Mouse (Mus musculus): ENCODE measurements around the gene Slc2a10. TPM values are rescaled to one million over a fixed set of nuclear protein-coding genes. Genes with fewer than 3 reads are reported as not detected.

The Slc2a10 gene
- polyA plus RNA-seq, 1 experiment from 2014 or later, result 6.3 TPM

GRCm38 (mm10) chr2:165561861-165562260 lies 58.3 kb downstream of the Slc2a10 start:
- Histone ChIP-seq H3K4me1 (replicated peaks) (peaks cover 51% of the 10 kb centered on the region), H3K36me3 (no peaks in the 10 kb centered on the region), H3K27ac (no peak overlapping the region), H3K4me2 (no peak overlapping the region), H3K9ac (replicated peaks) (no peak overlapping the region), H3K9me3 (no peaks in the 10 kb centered on the region), H3K4me3 (replicated peaks) (no peak overlapping the region), H3K27me3 (peaks cover 63% of the 10 kb centered on the region)
- no peak for ATAC-seq (ENCODE audit: insufficient number of reproducible peaks, insufficient read depth, low FRiP score, low TSS enrichment, low read depth)
- 72% methylated on average over 6 of the region's 6 CpGs for WGBS

- WGBS, result 2% methylated on average over 52 of the region's 52 CpGs
- Histone ChIP-seq H3K27ac (no peak overlapping the region), H3K4me1 (replicated peaks) (peaks cover 61% of the 10 kb centered on the region), H3K9ac (replicated peaks) (peak overlapping the region; percentile 40; the same call in 1 of the 2 replicates), H3K9me3 (no peaks in the 10 kb centered on the region), H3K27me3 (peaks cover 52% of the 10 kb centered on the region), H3K36me3 (no peaks in the 10 kb centered on the region), H3K4me2 (peak overlapping the region; percentile 77), H3K4me3 (replicated peaks) (peak overlapping the region; percentile 40)
- ATAC-seq (ENCODE audit: insufficient number of reproducible peaks, insufficient read depth, low FRiP score, low TSS enrichment, low read depth), result no peak
These were observed 59.9 kb downstream of the Slc2a10 start for GRCm38 (mm10) chr2:165563298-165564058.

DNA sequence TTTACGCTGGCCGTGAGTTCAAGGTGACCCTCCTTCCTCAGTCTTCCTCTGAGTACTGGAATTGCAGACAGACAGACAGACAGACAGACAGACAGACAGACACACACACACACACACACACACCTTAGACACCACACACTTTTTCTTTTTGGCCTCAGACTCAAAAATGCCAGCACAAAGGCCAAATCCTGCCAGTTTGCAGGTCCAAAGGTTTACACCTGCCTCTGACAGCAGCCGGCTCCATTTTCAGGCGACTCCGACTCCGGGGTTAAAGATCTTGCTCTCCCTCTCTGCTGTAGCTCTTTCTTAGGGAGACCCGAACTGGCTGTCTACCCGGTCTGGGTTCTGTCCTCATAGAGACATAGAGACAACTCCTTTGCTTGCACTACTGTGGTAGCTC lies 60.5 kb downstream of the Slc2a10 start:
- H3K36me3 ChIP-seq, result no peaks in the 10 kb centered on the region
- no peak for ATAC-seq (ENCODE audit: insufficient number of reproducible peaks, insufficient read depth, low FRiP score, low TSS enrichment, low read depth)
- H3K27ac ChIP-seq, result no peak overlapping the region
- H3K4me3 ChIP-seq (replicated peaks), result no peak overlapping the region; the same call in 1 of the 2 replicates
- H3K4me1 ChIP-seq (replicated peaks), result peaks cover 63% of the 10 kb centered on the region
- 64% methylated on average over 8 of the region's 8 CpGs for whole genome bisulfite sequencing
- no peaks in the 10 kb centered on the region for H3K9me3 ChIP-seq
- H3K4me2 ChIP-seq, result peak overlapping the region; percentile 77; the same call in 1 of the 2 replicates
- H3K27me3 ChIP-seq, result peaks cover 54% of the 10 kb centered on the region
- no peak overlapping the region for H3K9ac ChIP-seq (replicated peaks)

DNA sequence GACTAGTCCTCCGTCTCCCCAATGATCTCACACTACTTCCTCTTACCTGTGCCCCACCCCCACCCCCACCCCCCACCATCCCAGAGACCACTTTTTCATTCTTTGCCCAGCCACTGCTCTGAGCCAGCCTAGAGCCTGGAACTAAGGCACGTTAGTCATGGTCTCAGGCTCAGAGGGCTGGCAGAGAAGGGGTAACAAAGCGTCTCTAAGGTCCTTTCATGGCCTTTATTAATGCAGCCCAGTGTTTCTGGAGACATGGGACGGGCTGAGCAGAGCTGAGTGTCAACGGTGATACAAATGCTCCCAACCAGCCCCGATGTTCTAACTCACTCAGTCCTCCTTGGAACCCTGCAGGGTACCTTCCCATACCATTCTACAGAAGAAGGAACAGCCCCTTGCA lies 61.0 kb downstream of the Slc2a10 start:
- Histone ChIP-seq H3K9me3 (no peaks in the 10 kb centered on the region), H3K4me1 (replicated peaks) (peaks cover 59% of the 10 kb centered on the region), H3K4me2 (no peak overlapping the region), H3K27me3 (peaks cover 57% of the 10 kb centered on the region), H3K36me3 (no peaks in the 10 kb centered on the region), H3K9ac (replicated peaks) (no peak overlapping the region), H3K4me3 (replicated peaks) (no peak overlapping the region), H3K27ac (no peak overlapping the region)
- no peak for ATAC-seq (ENCODE audit: insufficient number of reproducible peaks, insufficient read depth, low FRiP score, low TSS enrichment, low read depth)
- WGBS, result 53% methylated on average over 6 of the region's 6 CpGs

GRCm38 (mm10) chr2:165566898-165567297 lies 63.3 kb downstream of the Slc2a10 start:
- peak overlapping the region; percentile 67 for H3K27ac ChIP-seq
- no peak overlapping the region for H3K4me3 ChIP-seq (replicated peaks)
- H3K36me3 ChIP-seq, result no peaks in the 10 kb centered on the region
- peak; percentile 63; the same call in 1 of the 2 replicates for ATAC-seq (ENCODE audit: insufficient number of reproducible peaks, insufficient read depth, low FRiP score, low TSS enrichment, low read depth)
- peaks cover 56% of the 10 kb centered on the region for H3K4me1 ChIP-seq (replicated peaks)
- H3K9ac ChIP-seq (replicated peaks), result no peak overlapping the region
- peak overlapping the region; percentile 34 for H3K4me2 ChIP-seq
- 15% methylated on average over 6 of the region's 6 CpGs for WGBS
- H3K9me3 ChIP-seq, result no peaks in the 10 kb centered on the region
- peaks cover 44% of the 10 kb centered on the region for H3K27me3 ChIP-seq

GRCm38 (mm10) chr2:165567820-165568219 lies 64.2 kb downstream of the Slc2a10 start:
- 46% methylated on average over 9 of the region's 9 CpGs for WGBS
- peaks cover 54% of the 10 kb centered on the region for H3K4me1 ChIP-seq (replicated peaks)
- H3K4me3 ChIP-seq (replicated peaks), result no peak overlapping the region
- no peak overlapping the region for H3K9ac ChIP-seq (replicated peaks)
- peaks cover 36% of the 10 kb centered on the region for H3K27me3 ChIP-seq
- H3K27ac ChIP-seq, result peak overlapping the region; percentile 46; the same call in 1 of the 2 replicates
- ATAC-seq (ENCODE audit: insufficient number of reproducible peaks, insufficient read depth, low FRiP score, low TSS enrichment, low read depth), result no peak
- H3K9me3 ChIP-seq, result no peaks in the 10 kb centered on the region
- no peak overlapping the region for H3K4me2 ChIP-seq
- no peaks in the 10 kb centered on the region for H3K36me3 ChIP-seq

GRCm38 (mm10) chr2:165568911-165569310 lies 65.3 kb downstream of the Slc2a10 start:
- no peak overlapping the region for H3K4me2 ChIP-seq
- H3K4me3 ChIP-seq (replicated peaks), result no peak overlapping the region
- H3K9ac ChIP-seq (replicated peaks), result no peak overlapping the region
- no peak for ATAC-seq (ENCODE audit: insufficient number of reproducible peaks, insufficient read depth, low FRiP score, low TSS enrichment, low read depth)
- H3K27ac ChIP-seq, result no peak overlapping the region
- 62% methylated on average over 6 of the region's 6 CpGs for WGBS
- peaks cover 33% of the 10 kb centered on the region for H3K27me3 ChIP-seq
- H3K9me3 ChIP-seq, result no peaks in the 10 kb centered on the region
- no peaks in the 10 kb centered on the region for H3K36me3 ChIP-seq
- H3K4me1 ChIP-seq (replicated peaks), result peaks cover 45% of the 10 kb centered on the region

Other genes with a start within 250 kb of the Slc2a10 start
- gene Slc35c2, start 215.9 kb upstream of the Slc2a10 start, polyA plus RNA-seq (2016; fragmentation: Nextera tagmentation; extraction: Ambion mirVana), result 47.2 and 48.3 TPM in 2 replicates
- gene Elmo2, start 177.3 kb upstream of the Slc2a10 start, polyA plus RNA-seq (2016; fragmentation: Nextera tagmentation; extraction: Ambion mirVana), result 83.2 and 88.4 TPM in 2 replicates
- gene Zfp663, start 135.1 kb upstream of the Slc2a10 start, polyA plus RNA-seq (2016; fragmentation: Nextera tagmentation; extraction: Ambion mirVana), result 0.74 and 1.2 TPM in 2 replicates
- 17.4 and 18.4 TPM in 2 replicates for gene Zfp334, start 115.5 kb upstream of the Slc2a10 start, polyA plus RNA-seq (2016; fragmentation: Nextera tagmentation; extraction: Ambion mirVana)
- not detected in 2 replicates for gene Ocstamp, start 103.4 kb upstream of the Slc2a10 start, polyA plus RNA-seq (2016; fragmentation: Nextera tagmentation; extraction: Ambion mirVana)
- 0.06 TPM in 1 of 2 replicates, not detected in the other for gene Slc13a3, start 30.6 kb upstream of the Slc2a10 start, polyA plus RNA-seq (2016; fragmentation: Nextera tagmentation; extraction: Ambion mirVana)
- gene Trp53rka, start 10.5 kb upstream of the Slc2a10 start, polyA plus RNA-seq (2016; fragmentation: Nextera tagmentation; extraction: Ambion mirVana), result 52.3 and 57.7 TPM in 2 replicates
- 9.7 and 11.2 TPM in 2 replicates for gene Eya2, start 91.2 kb downstream of the Slc2a10 start, polyA plus RNA-seq (2016; fragmentation: Nextera tagmentation; extraction: Ambion mirVana)